Mouse (Mus musculus) adrenal gland, adult 2 months (tissue): ENCODE measurements around the gene Xkr7. TPM values are rescaled to one million over a fixed set of nuclear protein-coding genes. Genes with fewer than 3 reads are reported as not detected.
A peak's percentile ranks its signal among the peaks of the same experiment; 100 is the strongest.

Source experiments
- DNase-seq: peaks from one replicate; pipeline ENCODE4 v3.0.0; 2021
- polyA plus RNA-seq: library from polyadenylated mRNA; depleted of rRNA; stranded (reverse); fragments of >200 nt; gene quantifications from 2 replicates; pipeline ENCODE4 v1.2.3, GENCODE M21; 2012
- total RNA-seq, 2 experiments: library from RNA; stranded (reverse); gene quantifications; 2 replicates each; pipeline ENCODE4 v1.2.3; 2021

Xkr7 gene
- total and polyA plus RNA-seq, 3 experiments, result 0.49 to 1.0 (median 1.0) TPM

- no peak for DNase-seq
These were observed 1.3 kb downstream of the Xkr7 start for GRCm38 (mm10) chr2:153032973-153033372.

DNA sequence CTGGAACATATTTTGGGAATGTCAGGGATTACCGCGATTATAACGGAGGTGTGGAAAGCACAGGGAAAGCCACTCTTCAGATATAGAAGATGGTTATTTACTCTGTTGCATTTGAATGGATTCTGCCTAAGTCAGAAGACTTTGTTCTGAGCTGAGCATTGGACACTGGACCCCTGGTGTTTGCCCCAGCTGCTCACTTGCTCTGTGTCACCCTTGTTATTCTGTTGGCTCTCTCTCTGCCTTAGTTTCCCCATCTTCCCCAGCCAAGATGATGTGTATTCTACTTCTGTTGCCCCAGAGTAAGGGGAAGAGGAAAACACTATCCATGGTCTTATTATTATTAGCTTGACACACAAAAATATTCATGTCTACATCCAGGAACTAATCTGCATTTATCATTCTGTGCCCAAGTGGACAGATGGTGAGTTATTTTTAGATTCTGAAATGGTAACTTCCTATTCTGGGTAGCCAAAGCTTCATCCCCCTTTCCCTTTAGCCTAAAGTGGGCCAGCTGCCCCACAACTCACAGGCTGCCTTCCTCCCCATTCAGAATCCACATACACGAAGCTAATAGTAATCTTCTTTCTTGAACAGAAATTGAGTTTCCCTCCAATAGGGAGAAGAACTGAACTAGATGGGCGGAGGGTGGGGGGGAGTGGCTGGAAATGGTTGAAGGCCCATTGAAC, 2.0 kb downstream of the Xkr7 start:
- DNase-seq, result no peak

DNA sequence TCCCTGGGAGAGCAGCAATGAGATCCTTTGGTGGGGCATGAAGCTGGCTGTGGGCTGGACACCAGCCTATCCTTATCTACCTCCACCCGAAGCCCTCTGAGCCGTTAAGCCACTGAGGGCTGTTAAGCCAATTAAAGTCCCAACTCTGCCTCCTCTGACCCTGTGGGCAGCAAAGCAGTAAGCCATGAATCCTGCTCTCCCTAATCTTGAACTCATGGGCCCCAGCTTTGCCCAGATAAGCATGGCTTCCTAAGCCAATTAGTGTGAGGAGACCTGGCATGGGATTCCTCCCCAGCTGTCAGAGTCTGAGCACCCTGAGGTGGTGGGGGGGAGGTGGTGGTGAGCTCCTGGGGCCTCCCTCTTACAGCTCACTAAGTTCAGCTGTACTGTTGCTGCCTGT, 5.0 kb downstream of the Xkr7 start:
- DNase-seq, result no peak

GRCm38 (mm10) chr2:153043886-153044285, 12.2 kb downstream of the Xkr7 start:
- DNase-seq, result no peak

DNA sequence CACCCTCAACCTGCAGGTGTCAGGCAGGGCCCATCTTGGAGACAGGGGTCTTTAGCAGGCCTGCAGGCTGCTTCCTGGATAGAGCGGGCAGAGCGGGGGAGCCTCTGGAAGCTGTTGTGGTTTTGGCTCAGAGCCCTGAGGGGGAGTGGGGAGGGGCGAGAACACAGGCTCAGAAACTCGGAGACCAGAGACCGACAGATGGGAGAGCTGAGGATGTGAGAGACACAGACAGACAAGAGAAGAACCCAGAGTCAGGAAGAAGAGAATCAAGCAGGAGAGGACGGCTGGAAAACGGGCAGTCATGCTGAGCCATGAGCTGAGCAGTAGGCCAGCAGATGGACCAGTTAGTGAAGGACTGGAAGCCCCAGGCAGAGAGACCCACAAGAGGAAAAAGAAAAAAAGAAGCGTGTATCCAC, 14.2 kb downstream of the Xkr7 start:
- DNase-seq, result no peak

GRCm38 (mm10) chr2:153047828-153048465, 16.3 kb downstream of the Xkr7 start:
- DNase-seq, result peak; percentile 46

DNA sequence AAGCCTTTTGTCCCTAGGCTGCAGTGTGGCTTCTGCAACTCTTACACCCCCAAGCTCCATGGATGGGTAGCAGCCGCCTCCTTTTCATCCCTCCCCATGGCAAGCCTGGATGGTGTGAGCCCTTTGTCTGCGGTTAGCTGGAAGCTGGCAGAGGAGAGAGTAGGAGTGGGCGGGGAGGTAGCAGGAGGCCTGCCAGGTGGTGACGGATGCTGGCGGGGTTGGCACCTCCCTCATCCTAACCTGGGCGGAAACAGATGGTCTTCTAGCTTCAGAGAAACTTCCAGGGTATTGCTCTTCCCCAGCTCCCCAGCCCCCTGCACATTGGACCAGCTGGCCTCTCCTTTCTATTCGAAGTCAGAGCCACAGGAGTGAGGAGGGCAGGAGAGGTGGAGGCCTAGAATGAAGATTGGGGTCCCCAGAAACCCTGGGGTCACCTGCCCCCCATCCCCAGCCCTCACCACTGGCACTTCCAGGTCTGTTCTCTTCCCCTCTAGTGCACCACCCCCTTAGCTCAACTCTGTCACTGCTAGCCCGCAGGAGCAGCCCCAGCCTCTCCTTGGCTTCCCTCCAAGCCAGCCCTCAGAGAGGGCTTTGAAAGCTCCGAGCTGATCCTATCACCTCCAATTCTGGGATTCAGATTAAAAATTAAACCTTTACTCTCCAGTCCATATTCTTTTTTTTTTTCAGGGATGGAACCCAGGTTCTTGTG, 17.8 kb downstream of the Xkr7 start:
- no peak for DNase-seq

DNA sequence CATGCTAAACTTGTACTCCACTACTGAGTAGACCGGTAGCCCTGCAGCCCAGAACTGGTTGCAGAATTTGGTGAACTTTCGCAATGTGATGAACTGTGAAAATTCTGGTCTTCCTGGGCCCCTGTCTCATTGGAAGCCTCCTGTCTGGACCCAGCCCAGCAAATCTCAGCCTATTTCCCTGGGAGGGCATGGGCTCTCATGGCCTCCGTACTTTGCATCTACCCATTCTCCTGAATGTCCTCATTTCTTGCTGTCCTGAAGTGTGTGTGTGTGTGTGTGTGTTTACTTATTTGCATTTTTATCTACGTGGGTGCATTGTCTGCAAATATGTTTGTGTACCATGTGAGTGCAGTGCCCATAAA, 18.3 kb downstream of the Xkr7 start:
- DNase-seq, result no peak

DNA sequence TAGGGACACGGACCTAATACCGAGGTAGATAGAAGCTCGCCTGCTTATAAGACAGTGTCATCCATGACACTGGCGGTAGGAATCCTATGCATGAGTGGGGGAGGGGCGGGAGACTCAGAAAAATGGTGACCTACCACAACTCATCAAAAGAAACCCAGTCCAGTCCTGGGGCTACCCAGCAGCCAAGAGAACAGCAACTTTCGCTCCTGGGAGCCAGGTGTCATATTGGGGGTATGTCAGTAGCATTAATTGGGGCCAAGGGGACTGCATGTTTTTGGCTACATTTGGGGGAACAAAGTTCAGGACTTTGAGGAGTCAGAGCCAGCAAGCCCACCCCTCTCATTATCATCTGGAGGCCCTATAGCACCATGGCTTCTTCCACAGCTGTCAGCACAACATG, 19.4 kb downstream of the Xkr7 start:
- DNase-seq, result no peak

DNA sequence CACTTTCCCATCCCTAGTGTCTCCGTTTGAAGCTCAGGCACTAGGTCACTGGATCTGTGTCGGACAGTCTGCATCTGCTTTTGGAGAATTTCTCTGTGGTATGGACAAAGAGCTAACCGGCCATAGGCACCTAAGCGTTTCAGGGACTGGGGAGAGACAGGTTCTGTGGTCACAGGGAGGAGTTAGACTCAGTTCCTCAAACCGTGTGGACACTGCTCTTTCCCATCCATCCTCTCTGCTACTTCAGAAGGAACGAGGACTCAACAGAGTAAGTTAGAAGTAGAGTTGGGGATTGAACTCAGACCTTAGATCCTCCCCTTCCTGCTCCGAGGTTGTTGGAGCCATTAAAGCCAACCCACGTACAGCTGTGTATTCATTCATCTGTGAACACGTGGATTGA, 19.9 kb downstream of the Xkr7 start:
- no peak for DNase-seq

GRCm38 (mm10) chr2:153052700-153053351, 21.2 kb downstream of the Xkr7 start:
- DNase-seq, result no peak

- DNase-seq, result no peak
These were observed 22.2 kb downstream of the Xkr7 start for GRCm38 (mm10) chr2:153053896-153054295.

DNA sequence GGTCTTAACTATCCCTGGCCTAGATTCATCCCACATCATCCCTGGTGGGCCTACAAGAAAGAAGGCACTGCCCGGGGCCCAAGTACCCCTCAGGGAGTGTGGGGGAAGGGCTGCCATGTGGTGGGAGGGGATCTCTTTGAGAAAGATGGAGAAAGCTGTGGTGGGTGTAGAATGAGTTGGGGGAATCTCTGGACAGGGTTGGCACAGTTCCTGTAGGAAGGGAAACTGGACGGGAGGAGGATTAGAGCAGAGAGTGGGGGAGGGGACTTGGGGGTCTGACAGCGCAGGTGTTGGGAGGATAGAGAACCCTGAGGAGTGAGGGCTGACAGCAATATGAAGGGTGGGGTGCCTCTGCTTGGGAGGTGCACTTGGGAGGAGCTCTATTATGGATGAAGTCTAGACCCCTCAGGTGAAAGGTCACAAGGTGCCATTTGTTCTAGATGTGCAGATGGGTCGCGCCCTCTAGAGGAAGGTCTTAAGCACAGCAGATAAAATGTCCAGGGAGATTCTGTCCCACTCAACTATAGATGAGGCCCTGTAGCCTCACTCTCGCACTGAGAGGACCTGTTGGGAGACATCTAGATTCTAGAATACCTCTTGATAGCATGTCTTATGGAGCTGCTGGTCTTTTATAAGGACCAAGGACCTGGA, 23.7 kb downstream of the Xkr7 start:
- no peak for DNase-seq

GRCm38 (mm10) chr2:153058365-153058764, 26.7 kb downstream of the Xkr7 start:
- no peak for DNase-seq

DNA sequence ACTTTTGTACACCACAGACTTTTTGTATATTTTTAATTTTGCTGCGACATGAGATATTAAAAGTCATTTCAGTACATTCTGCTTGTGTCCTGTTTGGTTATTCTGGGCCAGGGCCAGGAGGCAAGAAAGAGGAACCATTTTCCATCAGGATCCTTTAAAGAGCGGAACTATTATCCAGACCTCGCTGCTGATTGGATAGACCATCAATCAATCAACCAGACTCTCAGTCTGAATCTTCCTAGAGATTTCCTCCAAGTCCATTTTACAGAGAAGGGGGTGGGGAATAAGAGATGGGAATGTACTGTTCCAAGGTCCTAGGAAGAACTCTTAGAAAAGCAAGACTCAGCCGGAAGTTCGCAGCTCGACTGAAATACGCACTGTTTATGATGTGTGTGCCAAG, 28.6 kb downstream of the Xkr7 start:
- no peak for DNase-seq

- no peak for DNase-seq
These were observed 31.7 kb downstream of the Xkr7 start for GRCm38 (mm10) chr2:153063394-153063793.

DNA sequence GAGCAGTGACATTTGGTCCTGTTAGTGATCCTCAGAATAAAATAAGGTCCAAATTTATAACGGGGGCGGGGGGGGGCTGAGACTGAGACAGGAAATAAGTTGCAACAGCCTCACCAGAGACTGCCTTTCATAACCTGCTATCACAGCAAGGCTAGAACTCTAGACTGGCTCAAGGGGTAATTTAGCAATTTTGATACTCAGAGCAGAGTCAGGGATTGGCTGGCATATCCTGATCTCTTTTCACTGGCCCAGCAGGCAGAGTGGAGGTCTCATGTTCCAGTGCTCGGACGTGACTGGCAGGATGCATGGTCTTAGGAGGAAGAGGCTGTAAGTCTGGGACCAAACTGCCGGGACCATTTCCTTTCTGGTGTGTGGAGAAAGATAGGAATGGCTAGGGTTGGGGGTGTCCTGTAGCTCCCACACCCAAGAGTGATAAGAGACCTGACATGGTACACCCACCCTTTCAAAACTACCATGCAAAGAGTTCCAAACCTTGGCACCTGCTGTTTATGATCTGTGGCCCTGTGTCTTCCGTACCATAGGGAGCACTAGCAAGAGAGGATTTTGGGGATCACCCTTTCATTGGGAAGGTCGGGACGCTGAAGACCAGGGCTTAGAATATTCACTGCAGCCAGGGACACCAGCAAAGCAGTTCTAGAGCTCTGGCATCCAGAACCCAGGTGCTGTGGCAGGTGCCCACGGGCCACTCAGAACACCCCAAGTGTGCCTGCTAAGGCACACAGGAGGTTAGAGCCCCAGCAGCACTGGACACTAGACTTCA, 32.7 kb downstream of the Xkr7 start:
- DNase-seq, result no peak

- peak; percentile 60 for DNase-seq
These were observed 34.3 kb downstream of the Xkr7 start, which contains the start of gene Ccm2l for GRCm38 (mm10) chr2:153065747-153066508. Gene Ccm2l, plus strand, starts transcription at chr2:153065955.

GRCm38 (mm10) chr2:153066991-153067390, 35.3 kb downstream of the Xkr7 start:
- DNase-seq, result no peak

- peak; percentile 52 for DNase-seq
These were observed 39.3 kb downstream of the Xkr7 start for GRCm38 (mm10) chr2:153070762-153071490.
